Mouse (Mus musculus): Measurements from ENCODE around the gene Bcl2l11.

DNA sequence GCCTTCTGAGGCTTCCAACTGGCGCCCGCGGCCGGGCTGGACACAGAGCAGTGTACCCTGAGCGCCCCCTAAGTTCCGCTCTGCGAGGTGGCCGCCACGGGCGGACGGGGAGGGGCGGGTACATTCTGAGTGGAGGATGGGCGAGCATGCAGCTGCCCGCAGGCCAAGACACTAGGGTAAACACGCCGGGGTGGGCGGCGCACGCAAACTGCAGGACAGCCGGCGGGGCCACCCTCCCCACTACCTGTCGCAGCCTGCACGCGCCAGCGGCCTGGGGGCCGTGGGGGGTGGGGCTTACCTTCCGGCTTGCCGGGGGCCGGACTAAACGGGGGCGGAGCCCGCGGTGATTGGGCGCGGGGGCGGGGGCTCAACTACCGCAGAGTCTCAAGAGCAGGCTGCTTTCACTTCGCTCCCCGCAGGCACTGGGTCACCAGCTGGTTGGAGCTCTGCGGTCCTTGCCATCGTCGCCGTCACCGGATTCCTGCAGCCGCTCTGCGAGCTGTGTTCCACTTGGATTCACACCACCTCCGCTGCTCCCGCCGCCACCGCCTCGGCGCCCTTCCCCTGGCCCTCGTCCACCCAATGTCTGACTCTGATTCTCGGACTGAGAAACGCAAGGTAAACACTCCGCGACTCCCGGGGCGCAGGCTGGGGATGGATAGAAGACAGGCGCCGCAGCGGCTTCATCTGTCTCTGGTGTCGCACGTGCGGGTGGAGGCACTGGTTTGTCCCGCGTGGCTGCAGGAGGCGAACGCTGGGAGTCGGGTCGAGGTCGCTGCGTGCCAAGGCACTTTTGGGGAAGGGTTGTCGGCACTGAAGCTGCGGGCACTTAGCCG lies at the start of gene Bcl2l11:
- TF ChIP-seq POLR2A (IDR thresholded peaks at IDR 0.05; ENCODE audit: insufficient read depth, low read depth, low read length) (peak; percentile 76), CTCF (IDR thresholded peaks at IDR 0.05; ENCODE audit: insufficient read depth, low read depth, low read length) (peak; percentile 35; the same call in 1 of the 2 replicates)

Data from olfactory bulb, adult 2 months (tissue).